Mouse (Mus musculus) thymus, adult 2 months (tissue): ENCODE measurements around the gene Olfr539. TPM values are rescaled to one million over a fixed set of nuclear protein-coding genes. Genes with fewer than 3 reads are reported as not detected.
"Not testable (repeated sequence)": the region's sequence is repeated elsewhere in the genome, so short reads cannot be mapped to it uniquely, and the experiment has no call there.

ENCODE experiments used
- DNase-seq: peaks from one replicate; pipeline ENCODE4 v3.0.0; 2021
- H3K27ac ChIP-seq: fragments of 200-500 bp; 2 replicates; pipeline ENCODE4 v1.5.1; 2012; ENCODE audit warnings: low read length, control low read depth; ENCODE audit not compliant: control insufficient read depth, insufficient read depth
- H3K27me3 ChIP-seq: fragments of 200-500 bp; 2 replicates; pipeline ENCODE4 v1.6.1; 2012; ENCODE audit warnings: mild to moderate bottlenecking, low read length, moderate library complexity, mixed read lengths; ENCODE audit not compliant: control insufficient read depth, insufficient read depth
- H3K36me3 ChIP-seq: fragments of 200-500 bp; 2 replicates; pipeline ENCODE4 v1.6.1; 2012; ENCODE audit warnings: mild to moderate bottlenecking, low read length, moderate library complexity; ENCODE audit not compliant: control insufficient read depth, insufficient read depth
- H3K4me1 ChIP-seq: fragments of 200-500 bp; replicated peaks from 2 replicates; pipeline ENCODE4 v1.6.1; 2012; ENCODE audit warnings: low read length; ENCODE audit not compliant: control insufficient read depth, insufficient read depth
- H3K4me3 ChIP-seq: fragments of 200-500 bp; 2 replicates; pipeline ENCODE4 v1.5.1; 2012; ENCODE audit warnings: mild to moderate bottlenecking, low read length, control low read depth, moderate library complexity; ENCODE audit not compliant: control insufficient read depth, insufficient read depth
- CTCF ChIP-seq: fragments of 200-500 bp; IDR thresholded peaks from 2 replicates; pipeline ENCODE4 v1.5.1; 2012; ENCODE audit warnings: mild to moderate bottlenecking, control low read depth, low read length, moderate library complexity, borderline replicate concordance; ENCODE audit not compliant: control insufficient read depth, poor library complexity, insufficient read depth; ENCODE audit errors: extremely low read depth
- POLR2A ChIP-seq: fragments of 200-500 bp; IDR thresholded peaks from 2 replicates; pipeline ENCODE4 v1.6.1; 2012; ENCODE audit warnings: mild to moderate bottlenecking, low read length, control low read depth, moderate library complexity; ENCODE audit not compliant: control insufficient read depth, poor library complexity, insufficient read depth; ENCODE audit errors: extremely low read depth
- WGBS: fragments of 180-500 bp; shearing (Covaris S2); methylation state at CpG from one replicate; pipeline ENCODE4 v1.1.7; 2018; 5-methylcytosine and 5-hydroxymethylcytosine counted together
- polyA plus RNA-seq: library from polyadenylated mRNA; depleted of rRNA; stranded (reverse); fragments of >200 nt; gene quantifications from 2 replicates; pipeline ENCODE4 v1.2.3, GENCODE M21; 2012; rRNA removed

Gene Olfr539
- polyA plus RNA-seq: not detected in 2 replicates

- no peak for DNase-seq
- 79% methylated on average over 4 of the region's 4 CpGs for WGBS
- H3K4me1 ChIP-seq: no peaks in the 10 kb centered on the region
- no peak for TF ChIP-seq POLR2A
- no peak for TF ChIP-seq CTCF
- H3K27me3 ChIP-seq: no peaks in the 10 kb centered on the region
- no peak within 1 kb of the TSS for H3K27ac ChIP-seq
- H3K4me3 ChIP-seq: no peak within 1 kb of the TSS
- no peaks in the 10 kb centered on the region for H3K36me3 ChIP-seq
Measured at GRCm38 (mm10) chr7:140659630-140660029, at the start of gene Olfr539. Gene Olfr539 (plus strand): TSS chr7:140659930.

GRCm38 (mm10) chr7:140628670-140629069 lies 31.1 kb upstream of the Olfr539 start, which contains the start of gene Olfr61:
Gene Olfr61 (plus strand): TSS chr7:140628970.
- H3K27me3 ChIP-seq, H3K36me3 ChIP-seq, H3K27ac ChIP-seq, DNase-seq, H3K4me1 ChIP-seq, H3K4me3 ChIP-seq: not testable (repeated sequence)
- WGBS: 95% methylated on average over 3 of the region's 3 CpGs

GRCm38 (mm10) chr7:140630559-140630958 lies 29.2 kb upstream of the Olfr539 start:
- no peak for DNase-seq
- no peaks in the 10 kb centered on the region for H3K27me3 ChIP-seq
- H3K27ac ChIP-seq: no peak overlapping the region
- TF ChIP-seq POLR2A: no peak
- no peak for TF ChIP-seq CTCF
- WGBS: 84% methylated on average over 1 of the region's 1 CpGs
- H3K36me3 ChIP-seq: no peaks in the 10 kb centered on the region
- no peaks in the 10 kb centered on the region for H3K4me1 ChIP-seq
- H3K4me3 ChIP-seq: no peak overlapping the region

- H3K27me3 ChIP-seq: no peaks in the 10 kb centered on the region
- H3K36me3 ChIP-seq: no peaks in the 10 kb centered on the region
- no peaks in the 10 kb centered on the region for H3K4me1 ChIP-seq
- H3K27ac ChIP-seq: no peak within 1 kb of the TSS
- TF ChIP-seq CTCF (no peak), POLR2A (no peak)
- WGBS: 100% methylated on average over 1 of the region's 1 CpGs
- no peak within 1 kb of the TSS for H3K4me3 ChIP-seq
- DNase-seq: no peak
Measured at GRCm38 (mm10) chr7:140646152-140646551, 13.6 kb upstream of the Olfr539 start, which contains the start of gene Olfr53. Gene Olfr53 (plus strand): TSS chr7:140646452.

GRCm38 (mm10) chr7:140670693-140671092 lies 11.0 kb downstream of the Olfr539 start:
- not testable (repeated sequence) for H3K4me3 ChIP-seq, DNase-seq, H3K27me3 ChIP-seq, H3K4me1 ChIP-seq, H3K27ac ChIP-seq, H3K36me3 ChIP-seq
- 87% methylated on average over 3 of the region's 3 CpGs for WGBS

GRCm38 (mm10) chr7:140675863-140676262 lies 16.1 kb downstream of the Olfr539 start:
- 13% methylated on average over 6 of the region's 6 CpGs for WGBS
- no peak overlapping the region for H3K27ac ChIP-seq
- TF ChIP-seq CTCF (no peak), POLR2A (no peak)
- H3K4me1 ChIP-seq: no peaks in the 10 kb centered on the region
- H3K27me3 ChIP-seq: no peaks in the 10 kb centered on the region
- H3K36me3 ChIP-seq: no peaks in the 10 kb centered on the region
- H3K4me3 ChIP-seq: no peak overlapping the region
- no peak for DNase-seq

GRCm38 (mm10) chr7:140679591-140679990 lies 19.9 kb downstream of the Olfr539 start:
- H3K4me3 ChIP-seq, H3K36me3 ChIP-seq, H3K4me1 ChIP-seq, H3K27me3 ChIP-seq, DNase-seq, H3K27ac ChIP-seq: not testable (repeated sequence)
- WGBS: 75% methylated on average over 4 of the region's 4 CpGs
